Mouse (Mus musculus) liver, embryonic 13.5 days (tissue): ENCODE measurements around the gene F3. TPM values are rescaled to one million over a fixed set of nuclear protein-coding genes. Genes with fewer than 3 reads are reported as not detected.
A peak's percentile ranks its signal among the peaks of the same experiment; 100 is the strongest.

Experiments used
- ATAC-seq: fragments of 200-750 bp; cut with Nextera tagmentation; 2 replicates; pipeline ENCODE4 v1.8.0; 2017; ENCODE audit warnings: low read depth, mild to moderate bottlenecking, moderate number of reproducible peaks, moderate library complexity
- DNase-seq: peaks from one replicate; pipeline ENCODE4 v3.0.0; 2022
- H3K27ac ChIP-seq: fragments of 300-500 bp; sonication (generic); 2 replicates; pipeline ENCODE4 v1.5.1; 2015; ENCODE audit warnings: moderate library complexity, mild to moderate bottlenecking, inconsistent platforms
- H3K27me3 ChIP-seq: fragments of 300-500 bp; sonication (generic); 2 replicates; pipeline ENCODE4 v1.6.1; 2015; ENCODE audit warnings: mild to moderate bottlenecking, inconsistent platforms
- H3K36me3 ChIP-seq: fragments of 300-500 bp; sonication (generic); 2 replicates; pipeline ENCODE4 v1.6.1; 2015; ENCODE audit warnings: mild to moderate bottlenecking, inconsistent platforms
- H3K4me1 ChIP-seq: fragments of 300-500 bp; sonication (generic); replicated peaks from 2 replicates; pipeline ENCODE4 v1.6.1; 2015; ENCODE audit warnings: inconsistent platforms
- H3K4me2 ChIP-seq: fragments of 300-500 bp; sonication (generic); 2 replicates; pipeline ENCODE4 v1.6.1; 2015; ENCODE audit warnings: inconsistent platforms, mild to moderate bottlenecking, moderate library complexity
- H3K4me3 ChIP-seq: fragments of 300-500 bp; sonication (generic); replicated peaks from 2 replicates; pipeline ENCODE4 v1.5.1; 2015; ENCODE audit warnings: mild to moderate bottlenecking, inconsistent platforms
- H3K9ac ChIP-seq: fragments of 300-500 bp; sonication (generic); 2 replicates; pipeline ENCODE4 v1.6.1; 2015; ENCODE audit warnings: mild to moderate bottlenecking, inconsistent platforms
- H3K9me3 ChIP-seq: fragments of 300-500 bp; sonication (generic); replicated peaks from 2 replicates; pipeline ENCODE4 v1.6.1; 2016; ENCODE audit warnings: inconsistent platforms
- WGBS: fragments of 180-500 bp; shearing (Covaris S2); methylation state at CpG from one replicate; pipeline ENCODE4 v1.1.7; 2015; ENCODE audit not compliant: insufficient replicate concordance; 5-methylcytosine and 5-hydroxymethylcytosine counted together
- polyA plus RNA-seq: library from polyadenylated mRNA; unstranded; fragments of >200 nt; fragmentation: Nextera tagmentation; extraction: Ambion mirVana; gene quantifications from 2 replicates; pipeline ENCODE4 v1.2.1, GENCODE M21; 2015

Gene F3
- polyA plus RNA-seq, 1 experiment from 2014 or later, result 0.52 TPM

DNA sequence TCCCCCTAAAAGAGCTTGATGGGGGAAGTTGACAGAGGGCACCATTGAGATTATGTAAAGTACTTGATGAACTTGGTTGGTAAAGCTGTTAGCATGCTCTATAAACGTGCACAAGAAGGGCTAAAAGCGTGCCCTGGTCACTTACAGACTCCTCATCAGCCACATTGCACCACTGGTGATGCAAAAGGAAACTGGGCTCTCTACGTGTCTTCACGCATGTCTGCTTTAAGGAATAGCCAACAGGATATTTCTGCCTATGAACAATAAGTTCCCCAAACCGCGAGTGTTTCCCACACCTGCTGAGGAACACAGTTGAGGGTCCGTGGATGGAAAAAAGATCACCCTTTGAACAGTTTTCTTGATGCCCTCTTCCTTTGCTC lies 1.7 kb upstream of the F3 start:
- Histone ChIP-seq H3K4me2 (peak overlapping the region; percentile 28), H3K4me3 (no peak overlapping the region), H3K9me3 (no peaks in the 10 kb centered on the region), H3K4me1 (peaks cover 16% of the 10 kb centered on the region), H3K9ac (no peak overlapping the region), H3K27me3 (peaks cover 43% of the 10 kb centered on the region), H3K27ac (no peak overlapping the region), H3K36me3 (no peaks in the 10 kb centered on the region)
- DNase-seq (no peak), ATAC-seq (no peak)
- WGBS, result 24% methylated on average over 7 of the region's 7 CpGs

DNA sequence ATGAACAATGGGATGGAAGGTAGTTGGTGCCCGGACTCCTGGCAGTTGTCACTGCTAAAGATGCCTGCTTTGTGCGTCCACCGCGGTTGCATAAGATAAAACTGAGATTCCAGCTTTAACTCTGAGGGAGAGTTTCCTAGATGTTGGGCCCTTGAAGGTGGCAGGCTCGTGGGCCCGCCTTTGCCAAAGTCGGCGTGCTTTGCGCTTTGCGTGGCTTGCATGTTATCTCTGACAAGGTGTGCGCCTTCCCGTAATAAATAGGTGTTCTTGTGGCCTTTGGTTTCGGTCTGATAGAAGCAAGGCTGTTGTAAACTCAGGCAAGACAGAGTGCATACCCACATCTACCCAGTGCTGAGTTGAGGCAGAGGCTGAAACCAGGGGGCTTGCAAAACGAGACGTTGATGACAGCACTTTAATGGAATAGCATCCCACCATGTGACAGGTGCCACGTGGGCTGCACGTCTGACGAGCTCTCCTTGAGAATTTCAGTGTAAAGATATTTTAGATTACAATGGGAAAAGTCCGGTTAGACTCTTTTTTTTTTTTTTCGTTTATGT lies 709 bp downstream of the F3 start:
- H3K9me3 ChIP-seq, result no peaks in the 10 kb centered on the region
- H3K4me3 ChIP-seq, result peak overlapping the region; percentile 58
- peaks cover 16% of the 10 kb centered on the region for H3K4me1 ChIP-seq
- WGBS, result 11% methylated on average over 20 of the region's 20 CpGs
- DNase-seq, result no peak
- H3K4me2 ChIP-seq, result peak overlapping the region; percentile 73
- ATAC-seq, result no peak
- peaks cover 43% of the 10 kb centered on the region for H3K27me3 ChIP-seq
- H3K9ac ChIP-seq, result no peak overlapping the region
- no peaks in the 10 kb centered on the region for H3K36me3 ChIP-seq
- H3K27ac ChIP-seq, result no peak overlapping the region

DNA sequence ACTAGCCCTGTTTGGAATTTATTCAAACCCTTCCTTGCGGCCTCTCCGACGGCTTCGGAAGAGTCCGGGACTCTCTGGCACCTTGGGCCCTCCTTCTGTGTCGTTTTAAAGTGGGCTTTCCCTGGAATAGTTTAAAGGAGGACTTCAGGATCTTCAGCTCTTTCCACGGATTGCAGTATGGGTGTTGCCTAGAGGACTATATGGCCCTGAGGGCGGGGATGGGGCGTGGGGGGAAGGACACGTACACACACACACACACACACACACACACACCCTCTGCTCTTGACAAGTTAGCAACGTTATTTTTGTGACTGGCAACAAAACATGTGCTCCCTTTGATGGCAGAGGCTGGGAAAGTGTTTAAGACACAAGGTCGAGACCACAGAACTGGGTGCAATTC lies 1.2 kb downstream of the F3 start:
- ATAC-seq (no peak), DNase-seq (no peak)
- no peaks in the 10 kb centered on the region for H3K9me3 ChIP-seq
- H3K4me2 ChIP-seq, result no peak overlapping the region
- H3K36me3 ChIP-seq, result no peaks in the 10 kb centered on the region
- no peak overlapping the region for H3K9ac ChIP-seq
- 47% methylated on average over 12 of the region's 12 CpGs for WGBS
- H3K27me3 ChIP-seq, result peaks cover 43% of the 10 kb centered on the region
- H3K27ac ChIP-seq, result no peak overlapping the region
- no peak overlapping the region for H3K4me3 ChIP-seq
- peaks cover 16% of the 10 kb centered on the region for H3K4me1 ChIP-seq

DNA sequence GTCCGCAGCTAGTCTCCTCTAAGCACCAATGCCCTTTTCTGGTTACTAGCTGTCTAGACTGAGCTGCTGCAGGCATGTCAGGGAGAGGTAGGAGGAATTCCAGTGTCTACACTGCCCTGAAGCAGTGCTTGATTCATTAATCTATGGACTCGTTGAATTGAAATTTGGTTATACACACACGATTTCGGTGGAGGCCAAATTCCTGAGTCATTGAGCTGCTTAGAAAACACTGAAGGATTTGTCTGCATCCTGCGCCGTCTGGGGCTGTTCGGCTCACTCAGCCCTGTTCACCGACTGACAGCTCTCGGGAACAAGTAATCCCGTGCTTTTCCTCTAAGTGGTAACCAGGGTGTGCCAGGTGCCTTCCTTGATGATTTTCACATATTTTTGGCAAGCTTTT lies 2.3 kb downstream of the F3 start:
- 74% methylated on average over 10 of the region's 10 CpGs for WGBS
- H3K4me3 ChIP-seq, result no peak overlapping the region
- H3K4me2 ChIP-seq, result no peak overlapping the region
- ATAC-seq (no peak), DNase-seq (no peak)
- H3K27ac ChIP-seq, result no peak overlapping the region
- no peaks in the 10 kb centered on the region for H3K9me3 ChIP-seq
- H3K9ac ChIP-seq, result no peak overlapping the region
- H3K36me3 ChIP-seq, result no peaks in the 10 kb centered on the region
- peaks cover 16% of the 10 kb centered on the region for H3K4me1 ChIP-seq
- peaks cover 43% of the 10 kb centered on the region for H3K27me3 ChIP-seq

DNA sequence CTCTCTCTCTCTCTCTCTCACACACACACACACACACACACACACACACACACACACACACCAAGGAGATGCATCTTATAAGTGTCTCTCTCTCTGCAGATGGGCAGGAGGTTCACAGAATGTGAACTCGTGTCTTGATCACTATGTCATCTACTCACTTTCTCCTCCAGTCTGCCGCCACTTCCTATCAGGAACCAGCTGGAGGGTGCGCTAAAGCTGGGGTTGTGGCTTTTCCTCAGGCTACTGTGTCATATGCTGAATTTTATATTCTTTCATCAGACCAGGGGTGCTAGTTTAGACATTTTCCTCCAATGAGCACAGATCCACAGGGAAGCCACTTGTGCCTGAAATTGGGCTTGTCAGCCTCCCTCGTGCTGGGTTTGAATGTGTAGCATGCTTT lies 6.3 kb downstream of the F3 start:
- Histone ChIP-seq H3K27me3 (peaks cover 6% of the 10 kb centered on the region), H3K27ac (no peak overlapping the region), H3K4me2 (no peak overlapping the region), H3K4me3 (no peak overlapping the region), H3K9ac (no peak overlapping the region), H3K4me1 (no peaks in the 10 kb centered on the region), H3K9me3 (no peaks in the 10 kb centered on the region), H3K36me3 (no peaks in the 10 kb centered on the region)
- 34% methylated on average over 4 of the region's 4 CpGs for WGBS
- DNase-seq (no peak), ATAC-seq (no peak)

DNA sequence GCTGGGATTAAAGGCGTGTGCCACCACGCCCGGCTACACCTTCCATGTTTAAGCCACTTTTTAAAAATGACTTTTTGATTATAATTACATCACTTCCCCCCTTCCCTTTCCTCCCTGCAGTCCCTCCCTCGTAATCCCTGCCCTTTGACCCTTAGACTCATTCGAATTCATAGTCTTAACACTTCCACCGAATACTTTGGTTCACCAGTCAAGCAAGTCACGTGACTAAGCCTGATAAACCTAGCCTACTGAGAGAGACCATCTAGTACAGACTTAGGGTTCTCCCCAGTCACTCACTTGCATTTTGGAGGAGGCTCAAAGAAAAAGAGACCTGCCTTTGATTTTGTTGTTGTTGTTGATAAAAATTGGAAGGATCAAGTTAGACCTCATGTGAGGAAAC lies 12.2 kb downstream of the F3 start:
- no peak for DNase-seq
- Histone ChIP-seq H3K9ac (no peak overlapping the region), H3K36me3 (no peaks in the 10 kb centered on the region), H3K9me3 (no peaks in the 10 kb centered on the region), H3K4me3 (no peak overlapping the region), H3K4me2 (no peak overlapping the region), H3K4me1 (peaks cover 17% of the 10 kb centered on the region), H3K27me3 (no peaks in the 10 kb centered on the region), H3K27ac (no peak overlapping the region)
- 70% methylated on average over 7 of the region's 7 CpGs for WGBS
- no peak for ATAC-seq

DNA sequence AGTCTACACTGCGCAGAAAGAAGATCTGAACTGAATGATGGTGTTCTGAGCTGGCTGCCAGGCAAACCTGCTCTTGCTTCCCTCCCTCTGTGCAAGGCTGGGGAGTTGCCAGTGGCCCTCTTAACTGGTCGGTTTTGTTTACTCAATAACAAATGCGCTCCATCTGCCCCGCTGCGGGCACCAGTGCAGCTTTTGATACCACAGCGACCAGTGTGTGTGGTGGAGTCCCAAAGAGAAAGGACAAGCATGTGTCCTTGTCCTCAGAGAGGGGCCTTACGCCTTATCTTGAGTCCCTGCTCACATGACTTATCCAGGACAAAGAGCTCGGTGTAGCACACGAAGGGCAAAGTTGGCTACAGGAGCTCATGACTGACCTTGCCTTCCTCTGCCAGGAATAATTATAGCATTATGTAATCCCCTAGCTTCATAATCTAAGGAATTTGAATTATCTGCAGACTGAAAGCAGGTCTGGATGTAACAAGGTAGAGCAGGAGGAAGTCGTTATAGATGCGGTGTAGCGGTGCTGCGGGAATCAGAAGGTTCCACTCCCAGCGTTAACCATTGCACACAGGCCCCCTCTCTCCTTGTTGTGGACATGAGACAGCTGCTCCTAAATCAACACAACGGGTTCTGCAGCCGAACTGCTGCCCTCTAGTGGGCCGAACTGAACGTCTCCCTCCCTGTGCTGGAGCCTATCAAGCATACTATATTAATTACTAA lies 12.8 kb downstream of the F3 start:
- DNase-seq (peak; percentile 35), ATAC-seq (0 out of 2 replicates have a peak, but pooled peaks have one; percentile 12)
- 38% methylated on average over 18 of the region's 18 CpGs for WGBS
- peaks cover 17% of the 10 kb centered on the region for H3K4me1 ChIP-seq
- no peak overlapping the region for H3K9ac ChIP-seq
- H3K27me3 ChIP-seq, result no peaks in the 10 kb centered on the region
- no peak overlapping the region for H3K27ac ChIP-seq
- no peaks in the 10 kb centered on the region for H3K36me3 ChIP-seq
- H3K9me3 ChIP-seq, result no peaks in the 10 kb centered on the region
- no peak overlapping the region for H3K4me3 ChIP-seq
- no peak overlapping the region for H3K4me2 ChIP-seq

DNA sequence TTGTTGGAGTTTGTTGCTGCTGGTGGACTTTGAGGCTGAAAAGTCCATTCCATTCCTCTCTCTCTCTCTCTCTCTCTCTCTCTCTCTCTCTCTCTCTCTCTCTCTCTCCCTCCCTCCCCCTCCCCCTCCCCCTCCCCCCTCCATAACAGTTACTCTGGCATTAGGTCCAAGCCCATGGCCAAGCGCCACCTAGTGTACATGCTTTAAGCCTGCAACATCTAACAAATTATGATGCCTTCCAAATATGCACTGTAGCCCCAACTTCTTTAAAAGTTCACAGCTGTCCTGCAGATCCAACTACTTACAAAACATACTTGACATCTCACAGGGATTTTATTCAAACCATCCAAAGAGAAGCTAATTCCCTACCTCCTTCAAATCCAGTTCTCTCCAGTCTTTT lies 14.1 kb downstream of the F3 start:
- Histone ChIP-seq H3K4me2 (no peak overlapping the region), H3K4me3 (no peak overlapping the region), H3K9ac (no peak overlapping the region), H3K9me3 (no peaks in the 10 kb centered on the region), H3K4me1 (peaks cover 17% of the 10 kb centered on the region), H3K36me3 (no peaks in the 10 kb centered on the region), H3K27me3 (no peaks in the 10 kb centered on the region), H3K27ac (no peak overlapping the region)
- WGBS, result 22% methylated on average over 1 of the region's 1 CpGs
- ATAC-seq, result no peak
- DNase-seq, result no peak

DNA sequence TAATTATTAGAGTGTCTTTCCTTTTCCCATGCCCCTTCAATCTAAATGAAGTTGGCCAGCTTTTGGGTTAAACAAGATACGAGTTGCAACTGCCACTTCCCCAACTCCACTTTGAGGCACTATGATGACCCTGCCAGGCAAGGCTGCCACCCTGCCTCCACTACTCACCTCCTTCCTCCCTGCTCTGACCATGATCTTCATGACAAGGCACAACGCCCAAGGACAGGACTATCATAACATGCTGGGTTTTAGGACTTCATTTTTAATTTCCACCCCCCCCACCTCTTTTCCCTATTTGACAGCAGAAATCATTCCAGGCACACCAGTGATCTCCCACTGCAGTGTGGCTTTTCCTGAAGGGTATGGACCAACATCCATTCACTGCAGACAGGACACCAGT lies 14.6 kb downstream of the F3 start:
- H3K9me3 ChIP-seq, result no peaks in the 10 kb centered on the region
- ATAC-seq (no peak), DNase-seq (no peak)
- no peak overlapping the region for H3K4me3 ChIP-seq
- H3K4me1 ChIP-seq, result peaks cover 17% of the 10 kb centered on the region
- WGBS, result 38% methylated on average over 2 of the region's 2 CpGs
- no peak overlapping the region for H3K9ac ChIP-seq
- no peak overlapping the region for H3K27ac ChIP-seq
- no peaks in the 10 kb centered on the region for H3K36me3 ChIP-seq
- no peaks in the 10 kb centered on the region for H3K27me3 ChIP-seq
- H3K4me2 ChIP-seq, result no peak overlapping the region

DNA sequence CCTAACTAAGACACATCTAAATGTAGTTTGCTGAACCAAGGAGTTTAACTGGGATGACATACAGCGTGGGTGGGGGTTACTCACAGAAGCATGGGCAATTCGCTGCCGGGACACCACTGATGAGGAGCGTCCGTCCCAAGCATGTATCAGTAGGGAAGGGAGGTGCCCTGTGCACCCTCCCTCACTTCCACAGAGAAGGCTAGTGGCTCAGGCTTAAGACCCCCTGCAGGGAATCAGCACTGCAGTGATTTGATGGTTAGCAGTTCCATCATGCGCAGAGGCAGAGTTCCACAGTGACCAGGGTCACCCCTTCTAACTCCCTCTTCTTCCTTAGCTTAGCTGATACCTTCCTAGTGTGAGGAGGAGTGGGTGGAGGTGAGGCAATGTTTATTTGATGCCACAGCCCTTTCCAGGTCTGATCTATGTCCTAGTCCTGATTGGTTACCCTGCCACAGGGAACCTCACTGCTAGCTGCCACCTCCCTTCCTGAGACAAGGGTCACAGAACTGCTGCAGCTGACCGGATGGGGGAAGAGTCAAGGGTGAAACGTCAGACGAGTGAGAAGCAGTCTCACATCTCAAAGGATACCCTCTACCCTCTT lies 15.5 kb downstream of the F3 start:
- Histone ChIP-seq H3K27ac (no peak overlapping the region), H3K9ac (no peak overlapping the region), H3K4me1 (peaks cover 17% of the 10 kb centered on the region), H3K36me3 (no peaks in the 10 kb centered on the region), H3K4me3 (no peak overlapping the region), H3K9me3 (no peaks in the 10 kb centered on the region), H3K27me3 (no peaks in the 10 kb centered on the region), H3K4me2 (no peak overlapping the region)
- WGBS, result 54% methylated on average over 9 of the region's 9 CpGs
- DNase-seq, result no peak
- 0 out of 2 replicates have a peak, but pooled peaks have one; percentile 15 for ATAC-seq

DNA sequence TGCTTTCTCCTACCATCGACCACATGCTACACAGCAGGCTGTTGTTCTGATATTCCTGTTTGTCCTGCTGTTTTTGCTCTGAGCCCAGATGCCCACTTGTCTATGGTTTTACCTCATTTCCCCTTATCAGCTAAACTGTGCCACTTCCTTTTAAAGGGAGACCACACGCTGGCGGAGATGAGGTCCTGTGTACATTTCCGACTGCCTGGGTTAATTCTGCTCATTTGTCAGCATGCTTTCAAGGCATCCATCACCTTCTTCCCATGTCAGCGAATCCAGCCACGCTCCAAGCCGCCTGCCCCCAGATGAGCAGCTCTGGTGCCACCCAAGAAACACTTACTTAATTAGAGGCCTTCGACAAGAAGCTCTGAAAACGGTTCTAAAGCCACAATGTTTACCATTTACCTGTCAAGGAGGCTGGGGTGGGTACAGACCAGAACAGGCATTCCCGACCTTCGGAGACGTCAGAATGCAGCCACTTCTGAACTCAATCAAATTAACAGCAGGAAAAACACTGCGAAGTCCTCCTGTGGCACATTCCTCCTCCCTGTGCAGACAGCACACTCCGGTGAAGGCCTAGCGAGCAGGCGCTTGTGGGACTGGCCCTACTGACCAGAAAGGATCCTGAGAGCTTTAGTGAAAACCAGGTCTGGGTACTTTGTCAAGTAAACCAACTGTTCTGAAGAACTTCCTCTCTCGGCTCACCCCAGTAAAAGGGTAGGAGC lies 16.3 kb downstream of the F3 start:
- no peaks in the 10 kb centered on the region for H3K9me3 ChIP-seq
- no peak overlapping the region for H3K27ac ChIP-seq
- WGBS, result 28% methylated on average over 17 of the region's 17 CpGs

More for the DNA sequence above, 16.3 kb downstream of the F3 start:
- DNase-seq (no peak), ATAC-seq (no peak)
- Histone ChIP-seq H3K4me1 (peaks cover 17% of the 10 kb centered on the region), H3K4me2 (no peak overlapping the region), H3K9ac (no peak overlapping the region), H3K4me3 (no peak overlapping the region), H3K36me3 (no peaks in the 10 kb centered on the region), H3K27me3 (no peaks in the 10 kb centered on the region)
